ENCODE assay signal across 8 mouse cellular contexts in the genomic region with DNA sequence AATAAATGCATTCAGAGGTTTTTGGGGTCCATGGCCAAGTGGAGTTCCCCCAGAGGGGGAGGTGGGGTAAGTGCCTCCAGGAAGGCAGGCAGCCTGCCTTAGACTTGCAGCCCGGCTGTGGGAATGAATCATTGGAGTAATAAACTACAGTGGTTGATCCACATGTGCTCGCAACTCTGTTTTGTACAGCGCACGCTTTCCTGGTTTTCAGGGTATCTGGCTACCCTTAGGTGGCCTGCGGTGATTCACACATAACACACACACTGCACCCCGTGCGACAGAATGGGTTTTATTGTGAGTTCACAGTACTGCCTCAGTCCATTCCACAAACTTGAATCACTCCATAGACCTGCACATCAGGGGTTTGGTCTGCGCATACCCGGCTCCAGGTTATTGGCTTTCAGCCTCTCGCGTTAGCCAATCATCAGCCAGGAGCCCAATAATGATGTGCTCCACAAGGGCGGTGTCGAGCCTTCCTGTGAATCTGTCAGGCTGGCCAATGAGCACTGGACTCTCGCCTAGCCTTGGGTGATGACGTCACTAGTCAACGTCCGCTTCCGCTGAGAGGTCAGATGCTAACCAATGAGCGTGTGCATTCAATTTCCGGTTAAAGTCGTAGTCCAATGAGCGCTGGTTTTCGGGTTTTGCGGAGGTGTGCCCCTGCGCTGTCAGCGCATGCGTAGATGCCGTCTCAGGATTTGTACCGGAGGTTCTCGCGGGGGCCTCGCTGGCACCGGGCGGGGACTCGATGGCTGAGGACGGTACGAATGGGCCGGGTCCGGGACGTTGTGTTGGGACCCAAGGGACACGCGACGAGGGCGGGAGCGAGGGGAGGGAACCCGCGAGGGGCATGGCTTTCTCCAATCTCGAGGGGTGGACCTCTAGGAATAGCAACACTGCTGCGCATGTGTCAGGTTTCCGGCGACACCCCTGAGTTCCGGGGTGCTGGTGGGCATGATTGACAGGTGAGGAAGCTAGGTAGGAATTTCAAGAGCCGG. TPM values are rescaled to one million over a fixed set of nuclear protein-coding genes. Genes with fewer than 3 reads are reported as not detected.
DNase-seq lines count a peak whose midpoint lies in the region; ATAC-seq and TF ChIP-seq lines count a peak whose summit lies in the region.

TSS of gene Dapk3 (plus strand) at position 670 of the 998 bp plus-strand sequence.

- 5% methylated on average over 53 of the region's 53 CpGs for WGBS in heart, embryonic 12.5 days
- 5% methylated on average over 53 of the region's 53 CpGs for WGBS in kidney, postnatal 0 days
- 4% methylated on average over 53 of the region's 53 CpGs for WGBS in liver, embryonic 11.5 days
- 5% methylated on average over 53 of the region's 53 CpGs for WGBS in stomach, embryonic 14.5 days

- peak within 1 kb of the TSS; percentile 80 for H3K4me2 ChIP-seq in heart, embryonic 12.5 days
- peak within 1 kb of the TSS; percentile 59 for H3K4me2 ChIP-seq in kidney, postnatal 0 days (ENCODE audit: low read length)
- H3K4me2 ChIP-seq in liver, embryonic 11.5 days: peak within 1 kb of the TSS; percentile 82
- H3K4me2 ChIP-seq in stomach, embryonic 14.5 days (replicated peaks; ENCODE audit: low read depth, low read length): peak within 1 kb of the TSS; percentile 61

- TF ChIP-seq CTCF in kidney, postnatal 0 days (IDR thresholded peaks at IDR 0.05; ENCODE audit: low read depth): no peak

- H3K4me3 ChIP-seq in heart, embryonic 12.5 days: peak within 1 kb of the TSS; percentile 77
- peak within 1 kb of the TSS; percentile 56 for H3K4me3 ChIP-seq in kidney, postnatal 0 days (replicated peaks; ENCODE audit: low read depth, low read length)
- peak within 1 kb of the TSS; percentile 65 for H3K4me3 ChIP-seq in liver, embryonic 11.5 days (ENCODE audit: low read depth, low read length)
- peak within 1 kb of the TSS; percentile 63 for H3K4me3 ChIP-seq in stomach, embryonic 14.5 days (ENCODE audit: low read depth, low read length)

- H3K27ac ChIP-seq in heart, embryonic 12.5 days (ENCODE audit: poor library complexity, severe bottlenecking): peak within 1 kb of the TSS; percentile 91
- peak within 1 kb of the TSS; percentile 77 for H3K27ac ChIP-seq in kidney, postnatal 0 days
- H3K27ac ChIP-seq in liver, embryonic 11.5 days (ENCODE audit: low read depth, low read length): peak within 1 kb of the TSS; percentile 78
- peak within 1 kb of the TSS; percentile 85 for H3K27ac ChIP-seq in stomach, embryonic 14.5 days (ENCODE audit: low read length)

- peak; percentile 93 for ATAC-seq in erythroid progenitor cell, adult 5-6 weeks (replicated peaks; ENCODE audit: low FRiP score, poor library complexity, severe bottlenecking)
- peak; percentile 92 for ATAC-seq in heart, embryonic 12.5 days (ENCODE audit: insufficient number of reproducible peaks, low FRiP score)
- peak; percentile 94 for ATAC-seq in kidney, postnatal 0 days (replicated peaks; ENCODE audit: low FRiP score, low read depth)
- peak; percentile 91 for ATAC-seq in liver, embryonic 11.5 days (replicated peaks; ENCODE audit: low FRiP score)
- peak; percentile 91 for ATAC-seq in stomach, embryonic 14.5 days (ENCODE audit: insufficient number of reproducible peaks, insufficient read depth, low FRiP score, low read depth)

- peaks cover 68% of the 10 kb centered on the region for H3K4me1 ChIP-seq in heart, embryonic 12.5 days (replicated peaks)
- peaks cover 11% of the 10 kb centered on the region; the same call in 1 of the 2 replicates for H3K4me1 ChIP-seq in kidney, postnatal 0 days (replicated peaks; ENCODE audit: insufficient read depth, low read length)
- peaks cover 29% of the 10 kb centered on the region for H3K4me1 ChIP-seq in liver, embryonic 11.5 days (replicated peaks; ENCODE audit: control insufficient read depth, insufficient read depth, low read length)
- H3K4me1 ChIP-seq in stomach, embryonic 14.5 days (ENCODE audit: control insufficient read depth, insufficient read depth, low read length): peaks cover 29% of the 10 kb centered on the region

- no peaks in the 10 kb centered on the region for H3K9me3 ChIP-seq in heart, embryonic 12.5 days (replicated peaks)
- H3K9me3 ChIP-seq in kidney, postnatal 0 days (replicated peaks; ENCODE audit: low read length): no peaks in the 10 kb centered on the region
- H3K9me3 ChIP-seq in liver, embryonic 11.5 days (ENCODE audit: control insufficient read depth, low read length): no peaks in the 10 kb centered on the region
- no peaks in the 10 kb centered on the region for H3K9me3 ChIP-seq in stomach, embryonic 14.5 days (ENCODE audit: control insufficient read depth, low read depth, low read length)

- peaks cover 77% of the 10 kb centered on the region for H3K36me3 ChIP-seq in heart, embryonic 12.5 days
- peaks cover 55% of the 10 kb centered on the region for H3K36me3 ChIP-seq in kidney, postnatal 0 days (ENCODE audit: insufficient read depth, low read length)
- H3K36me3 ChIP-seq in liver, embryonic 11.5 days (ENCODE audit: control insufficient read depth, insufficient read depth, low read length): peaks cover 59% of the 10 kb centered on the region
- H3K36me3 ChIP-seq in stomach, embryonic 14.5 days (ENCODE audit: control insufficient read depth, insufficient read depth, low read length): peaks cover 61% of the 10 kb centered on the region

- peak within 1 kb of the TSS; percentile 77 for H3K9ac ChIP-seq in heart, embryonic 12.5 days
- peak within 1 kb of the TSS; percentile 73 for H3K9ac ChIP-seq in kidney, postnatal 0 days (ENCODE audit: low read depth, low read length)
- H3K9ac ChIP-seq in liver, embryonic 11.5 days (ENCODE audit: low read depth, low read length): peak within 1 kb of the TSS; percentile 73
- H3K9ac ChIP-seq in stomach, embryonic 14.5 days (replicated peaks; ENCODE audit: low read depth, low read length): peak within 1 kb of the TSS; percentile 65

- H3K27me3 ChIP-seq in heart, embryonic 12.5 days (replicated peaks): no peaks in the 10 kb centered on the region
- H3K27me3 ChIP-seq in kidney, postnatal 0 days (ENCODE audit: insufficient read depth, low read length): no peaks in the 10 kb centered on the region
- no peaks in the 10 kb centered on the region for H3K27me3 ChIP-seq in liver, embryonic 11.5 days (replicated peaks; ENCODE audit: control insufficient read depth, insufficient read depth, low read length)
- H3K27me3 ChIP-seq in stomach, embryonic 14.5 days (ENCODE audit: control insufficient read depth, insufficient read depth, low read length): no peaks in the 10 kb centered on the region

- DNase-seq in CD4-positive helper T cell, adult 2 months (ENCODE audit: low read depth, low spot score): peak; percentile 99
- DNase-seq in brain, embryonic 18.5 days (ENCODE audit: low read depth, low spot score): peak; percentile 99
- peak; percentile 100 for DNase-seq in kidney, postnatal 0 days (ENCODE audit: low spot score)
- DNase-seq in liver, embryonic 11.5 days (ENCODE audit: low spot score): peak; percentile 93
- DNase-seq in naive thymus-derived CD4-positive, alpha-beta T cell, adult 2 months (ENCODE audit: low read depth): peak; percentile 98

RNA-seq across cellular contexts. Expression of gene Dapk3, which starts in this region (rescaled TPM):
- total RNA-seq in erythroid progenitor cell, adult 5-6 weeks (2015; ENCODE audit: low replicate concordance): 5.0 and 5.4 TPM in 2 replicates
- 6.4 and 9.4 TPM in 2 replicates for total RNA-seq in erythroid progenitor cell, adult 5-6 weeks (2017; ENCODE audit: low replicate concordance)
- 62.8 and 69.0 TPM in 2 replicates for polyA plus RNA-seq in heart, embryonic 12.5 days (2016; fragmentation: Nextera tagmentation; extraction: Ambion mirVana)
- 42.8 and 43.3 TPM in 2 replicates for polyA plus RNA-seq in kidney, postnatal 0 days (2015; fragmentation: Nextera tagmentation; extraction: Ambion mirVana)
- 44.5 and 45.6 TPM in 2 replicates for polyA plus RNA-seq in liver, embryonic 11.5 days (2014; fragmentation: Nextera tagmentation; extraction: Ambion mirVana)
- polyA plus RNA-seq in stomach, embryonic 14.5 days (2014; fragmentation: Nextera tagmentation; extraction: Ambion mirVana): 48.9 and 58.7 TPM in 2 replicates

Comparison
In these comparisons a context has a peak if more than half of its experiments do, and no peak if none do; other contexts are left out.
1. Peak in every context shown above with its lines: DNase-seq, ATAC-seq, H3K4me3 ChIP-seq and H3K27ac ChIP-seq.